Mouse (Mus musculus) hindbrain, embryonic 13.5 days (tissue): ENCODE data around the gene Zfp638. TPM values are rescaled to one million over a fixed set of nuclear protein-coding genes. Genes with fewer than 3 reads are reported as not detected.
A peak's percentile ranks its signal among the peaks of the same experiment; 100 is the strongest.
"Not testable (repeated sequence)": the region's sequence is repeated elsewhere in the genome, so short reads cannot be mapped to it uniquely, and the experiment has no call there.

ENCODE experiments used
- ATAC-seq: fragments of 200-750 bp; cut with Nextera tagmentation; 2 replicates; pipeline ENCODE4 v1.8.0; 2017; ENCODE audit warnings: moderate TSS enrichment; ENCODE audit not compliant: low FRiP score
- H3K27ac ChIP-seq: fragments of 300-500 bp; sonication (generic); 2 replicates; pipeline ENCODE4 v1.5.1; 2015; ENCODE audit warnings: inconsistent platforms, mild to moderate bottlenecking, moderate library complexity
- H3K27me3 ChIP-seq: fragments of 300-500 bp; sonication (generic); 2 replicates; pipeline ENCODE4 v1.6.1; 2015; ENCODE audit warnings: mild to moderate bottlenecking, inconsistent platforms
- H3K36me3 ChIP-seq: fragments of 300-500 bp; sonication (generic); 2 replicates; pipeline ENCODE4 v1.6.1; 2015; ENCODE audit warnings: mild to moderate bottlenecking, inconsistent platforms
- H3K4me1 ChIP-seq: fragments of 300-500 bp; sonication (generic); replicated peaks from 2 replicates; pipeline ENCODE4 v1.6.1; 2015; ENCODE audit warnings: inconsistent platforms
- H3K4me2 ChIP-seq: fragments of 300-500 bp; sonication (generic); 2 replicates; pipeline ENCODE4 v1.6.1; 2015; ENCODE audit warnings: inconsistent platforms, mild to moderate bottlenecking, moderate library complexity
- H3K4me3 ChIP-seq: fragments of 300-500 bp; sonication (generic); 2 replicates; pipeline ENCODE4 v1.5.1; 2015; ENCODE audit warnings: mild to moderate bottlenecking, inconsistent platforms
- H3K9ac ChIP-seq: fragments of 300-500 bp; sonication (generic); 2 replicates; pipeline ENCODE4 v1.6.1; 2015; ENCODE audit warnings: mild to moderate bottlenecking, inconsistent platforms
- H3K9me3 ChIP-seq: fragments of 300-500 bp; sonication (generic); 2 replicates; pipeline ENCODE4 v1.6.1; 2016; ENCODE audit warnings: inconsistent platforms
- WGBS: fragments of 180-500 bp; shearing (Covaris S2); methylation state at CpG from one replicate; pipeline ENCODE4 v1.1.7; 2015; 5-methylcytosine and 5-hydroxymethylcytosine counted together
- polyA plus RNA-seq: library from polyadenylated mRNA; unstranded; fragments of >200 nt; fragmentation: Nextera tagmentation; extraction: Ambion mirVana; gene quantifications from 2 replicates; pipeline ENCODE4 v1.2.1, GENCODE M21; 2015

The Zfp638 gene
- polyA plus RNA-seq, 1 experiment from 2014 or later: 87.8 TPM

DNA sequence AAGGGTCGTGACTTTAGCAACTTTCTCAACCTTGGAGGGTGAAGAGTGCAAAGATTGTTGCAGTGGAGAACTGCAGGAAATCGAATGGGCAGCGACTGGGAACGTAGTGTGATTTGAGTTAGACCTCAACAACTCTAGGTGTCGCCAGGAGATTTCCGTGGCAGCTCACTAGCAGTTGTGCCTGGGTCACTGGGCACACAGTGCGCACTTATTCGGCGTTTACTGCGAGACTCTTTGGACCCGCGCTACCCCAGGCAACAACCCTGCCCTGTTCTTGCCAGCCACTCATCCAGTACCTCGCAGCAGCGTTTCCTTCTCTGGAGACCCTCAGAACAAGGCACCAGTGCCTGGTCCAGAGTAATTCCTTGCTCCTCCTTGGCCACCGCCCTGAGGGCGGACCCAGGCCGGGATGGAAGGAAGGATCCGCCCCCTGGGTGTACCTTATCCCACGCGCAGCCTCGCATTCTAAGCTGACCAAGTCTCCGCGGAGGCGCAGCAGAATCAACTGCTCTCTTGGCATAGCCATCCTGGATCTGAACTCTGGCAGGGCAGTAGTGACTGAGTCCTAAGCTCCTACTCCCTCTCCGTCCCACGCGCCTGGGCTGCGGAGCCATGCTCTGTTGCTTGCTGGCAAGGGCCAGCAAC lies 152.1 kb downstream of the Zfp638 start:
- Histone ChIP-seq H3K9me3 (no peaks in the 10 kb centered on the region), H3K4me3 (peak overlapping the region; percentile 33), H3K36me3 (no peaks in the 10 kb centered on the region), H3K9ac (peak overlapping the region; percentile 63; the same call in 1 of the 2 replicates), H3K27ac (no peak overlapping the region), H3K27me3 (peaks cover 27% of the 10 kb centered on the region), H3K4me1 (peaks cover 10% of the 10 kb centered on the region), H3K4me2 (peak overlapping the region; percentile 59)
- 8% methylated on average over 28 of the region's 28 CpGs for WGBS
- peak; percentile 54; the same call in 1 of the 2 replicates for ATAC-seq

- no peaks in the 10 kb centered on the region for H3K9me3 ChIP-seq
- H3K27ac ChIP-seq: no peak overlapping the region
- no peaks in the 10 kb centered on the region for H3K36me3 ChIP-seq
- H3K4me2 ChIP-seq: 0 out of 2 replicates have a peak overlapping the region, but pooled peaks have one; percentile 8
- no peak overlapping the region for H3K9ac ChIP-seq
- ATAC-seq: no peak
- peaks cover 10% of the 10 kb centered on the region for H3K4me1 ChIP-seq
- no peak overlapping the region for H3K4me3 ChIP-seq
- H3K27me3 ChIP-seq: peaks cover 27% of the 10 kb centered on the region
- 65% methylated on average over 4 of the region's 4 CpGs for WGBS
These were observed 153.1 kb downstream of the Zfp638 start for GRCm38 (mm10) chr6:84020002-84020401.

- no peak overlapping the region for H3K9ac ChIP-seq
- peaks cover 27% of the 10 kb centered on the region for H3K27me3 ChIP-seq
- H3K36me3 ChIP-seq: no peaks in the 10 kb centered on the region
- H3K4me2 ChIP-seq: no peak overlapping the region
- no peaks in the 10 kb centered on the region for H3K9me3 ChIP-seq
- WGBS: 90% methylated on average over 3 of the region's 3 CpGs
- H3K4me1 ChIP-seq: peaks cover 10% of the 10 kb centered on the region
- H3K4me3 ChIP-seq: no peak overlapping the region
- no peak overlapping the region for H3K27ac ChIP-seq
- no peak for ATAC-seq
These were observed 155.1 kb downstream of the Zfp638 start for GRCm38 (mm10) chr6:84021990-84022389.

DNA sequence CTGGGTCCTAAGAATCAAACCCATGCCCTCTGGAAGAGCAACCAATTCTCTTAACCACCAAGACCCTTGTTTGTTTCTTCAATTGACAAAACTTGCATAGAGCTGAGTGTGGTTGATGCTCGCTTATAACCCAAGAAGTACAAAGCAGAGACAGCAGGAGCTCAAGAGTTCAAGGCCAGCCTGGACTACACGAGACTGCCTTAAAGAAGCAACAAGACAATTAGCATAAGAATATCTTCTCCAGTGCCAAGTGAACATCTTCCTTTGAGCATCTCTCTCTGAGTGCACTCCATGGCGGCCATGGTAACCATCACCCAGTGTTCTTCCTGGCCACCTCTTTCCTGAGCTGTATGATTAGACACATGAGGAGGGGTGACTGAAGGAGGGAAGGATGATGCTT lies 158.7 kb downstream of the Zfp638 start:
- no peak overlapping the region for H3K27ac ChIP-seq
- ATAC-seq: no peak
- H3K4me3 ChIP-seq: no peak overlapping the region
- H3K9me3 ChIP-seq: no peaks in the 10 kb centered on the region
- 77% methylated on average over 3 of the region's 3 CpGs for WGBS
- H3K4me2 ChIP-seq: no peak overlapping the region
- H3K36me3 ChIP-seq: no peaks in the 10 kb centered on the region
- H3K4me1 ChIP-seq: no peaks in the 10 kb centered on the region
- no peak overlapping the region for H3K9ac ChIP-seq
- H3K27me3 ChIP-seq: no peaks in the 10 kb centered on the region

- no peaks in the 10 kb centered on the region for H3K27me3 ChIP-seq
- no peaks in the 10 kb centered on the region for H3K4me1 ChIP-seq
- H3K36me3 ChIP-seq: no peaks in the 10 kb centered on the region
- no peak for ATAC-seq
- no peak overlapping the region for H3K27ac ChIP-seq
- no peaks in the 10 kb centered on the region for H3K9me3 ChIP-seq
- H3K9ac ChIP-seq: no peak overlapping the region
- H3K4me2 ChIP-seq: no peak overlapping the region
- H3K4me3 ChIP-seq: no peak overlapping the region
These were observed 161.9 kb downstream of the Zfp638 start for GRCm38 (mm10) chr6:84028791-84029190.

DNA sequence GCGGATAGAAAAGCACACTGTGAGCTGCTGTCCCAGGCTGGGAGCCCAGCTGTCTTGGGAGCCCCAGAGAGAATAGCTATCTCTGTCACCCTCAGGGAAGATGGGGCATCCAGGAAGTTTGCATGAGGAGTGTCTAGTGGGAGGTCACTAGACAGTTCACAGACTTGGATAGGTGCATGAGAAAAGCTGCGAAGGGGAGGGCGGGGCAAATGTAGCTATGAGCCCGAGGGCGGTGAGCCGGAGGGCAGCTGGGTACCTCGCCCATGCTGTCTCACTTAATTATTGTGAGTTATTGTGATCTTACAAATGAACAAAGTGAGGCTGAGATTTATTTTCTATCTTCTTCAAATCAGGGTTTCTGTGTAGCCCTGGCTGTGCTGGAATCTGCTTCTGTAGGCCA lies 162.9 kb downstream of the Zfp638 start:
- ATAC-seq: no peak
- Histone ChIP-seq H3K4me1 (no peaks in the 10 kb centered on the region), H3K27ac (no peak overlapping the region), H3K4me3 (no peak overlapping the region), H3K27me3 (no peaks in the 10 kb centered on the region), H3K4me2 (no peak overlapping the region), H3K36me3 (no peaks in the 10 kb centered on the region), H3K9me3 (no peaks in the 10 kb centered on the region), H3K9ac (no peak overlapping the region)
- 91% methylated on average over 7 of the region's 7 CpGs for WGBS

DNA sequence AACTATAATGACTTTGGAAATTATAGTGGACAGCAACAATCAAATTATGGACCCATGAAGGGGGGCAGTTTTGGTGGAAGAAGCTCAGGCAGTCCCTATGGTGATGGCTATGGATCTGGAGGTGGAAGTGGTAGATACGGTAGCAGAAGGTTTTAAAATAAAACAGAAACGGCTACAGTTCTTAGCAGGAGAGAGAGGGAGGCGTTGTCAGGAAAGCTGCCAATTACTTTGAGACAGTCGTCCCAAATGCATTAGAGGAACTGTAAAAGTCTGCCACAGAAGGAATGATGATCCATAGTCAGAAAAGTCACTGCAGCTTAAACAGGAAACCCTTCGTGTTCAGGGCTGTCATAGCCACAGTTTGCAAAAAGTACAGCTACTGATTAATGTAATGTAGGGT lies 165.6 kb downstream of the Zfp638 start:
- not testable (repeated sequence) for H3K27me3 ChIP-seq, H3K4me1 ChIP-seq, H3K36me3 ChIP-seq, H3K4me2 ChIP-seq, H3K27ac ChIP-seq, ATAC-seq, H3K9ac ChIP-seq, H3K4me3 ChIP-seq, H3K9me3 ChIP-seq
- 84% methylated on average over 5 of the region's 5 CpGs for WGBS

Other genes starting within 250 kb of the Zfp638 start
- not detected in 2 replicates for gene Clec4f, start 210.9 kb upstream of the Zfp638 start, polyA plus RNA-seq
- gene Cd207, start 189.3 kb upstream of the Zfp638 start, polyA plus RNA-seq: not detected in 2 replicates
- not detected in 2 replicates for gene Vax2, start 155.8 kb upstream of the Zfp638 start, polyA plus RNA-seq
- not detected in 2 replicates for gene Atp6v1b1, start 124.1 kb upstream of the Zfp638 start, polyA plus RNA-seq
- gene Ankrd53, start 104.5 kb upstream of the Zfp638 start, polyA plus RNA-seq: 0.19 and 0.21 TPM in 2 replicates
- 63.5 and 65.5 TPM in 2 replicates for gene Tex261, start 91.3 kb upstream of the Zfp638 start, polyA plus RNA-seq
- 98.1 and 98.5 TPM in 2 replicates for gene Nagk, start 72.1 kb upstream of the Zfp638 start, polyA plus RNA-seq
- gene Paip2b, start 35.4 kb upstream of the Zfp638 start, polyA plus RNA-seq: 25.3 and 27.8 TPM in 2 replicates
- 2.4 and 2.9 TPM in 2 replicates for gene Dysf, start 141.5 kb downstream of the Zfp638 start, polyA plus RNA-seq